ENCODE assay signal across 8 mouse cellular contexts in the genomic region with DNA sequence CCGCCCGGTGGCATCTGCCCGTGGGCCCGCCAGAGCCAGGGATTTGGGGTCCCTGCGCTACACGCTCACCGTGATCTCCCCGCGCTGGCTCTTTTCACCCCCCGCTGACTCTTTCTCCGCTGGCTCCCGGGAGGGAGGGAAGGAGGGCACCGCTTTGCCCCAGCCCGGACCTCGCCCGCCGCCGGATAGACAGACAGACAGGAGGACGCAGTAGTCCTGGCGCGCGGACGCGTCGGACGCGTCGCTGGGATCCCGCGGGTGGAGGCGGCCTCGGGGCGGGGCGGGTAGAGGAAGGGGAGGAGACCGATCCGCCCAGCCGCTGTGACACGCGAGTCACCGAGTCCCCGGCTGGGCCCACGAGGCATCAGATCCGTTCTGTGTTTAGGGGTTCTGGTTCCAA. TPM values are rescaled to one million over a fixed set of nuclear protein-coding genes. Genes with fewer than 3 reads are reported as not detected.
DNase-seq lines count a peak whose midpoint lies in the region; ATAC-seq and TF ChIP-seq lines count a peak whose summit lies in the region.

No protein-coding gene starts in this region.

- H3K79me2 ChIP-seq in liver, adult 2 months (ENCODE audit: control insufficient read depth, insufficient read depth, low read length): no peaks in the 10 kb centered on the region

- no peak overlapping the region for H3K9ac ChIP-seq in liver, adult 2 months (ENCODE audit: low read depth, low read length)
- peak overlapping the region; percentile 65 for H3K9ac ChIP-seq in intestine, embryonic 16.5 days (ENCODE audit: low read depth, low read length)
- no peak overlapping the region for H3K9ac ChIP-seq in liver, embryonic 11.5 days (ENCODE audit: low read depth, low read length)
- peak overlapping the region; percentile 95 for H3K9ac ChIP-seq in neural tube, embryonic 13.5 days

- WGBS in liver, adult 2 months: 4% methylated on average over 41 of the region's 43 CpGs
- WGBS in intestine, embryonic 16.5 days: 1% methylated on average over 41 of the region's 43 CpGs
- WGBS in liver, embryonic 11.5 days: 7% methylated on average over 39 of the region's 43 CpGs
- 2% methylated on average over 37 of the region's 43 CpGs for WGBS in neural tube, embryonic 13.5 days

- no peak for ATAC-seq in intestine, embryonic 16.5 days
- ATAC-seq in liver, embryonic 11.5 days (replicated peaks; ENCODE audit: low FRiP score): no peak
- 0 out of 2 replicates have a peak, but pooled peaks have one; percentile 37 for ATAC-seq in neural tube, embryonic 13.5 days (ENCODE audit: low read depth)

- no peaks in the 10 kb centered on the region for H3K4me1 ChIP-seq in liver, adult 2 months (ENCODE audit: control insufficient read depth, insufficient read depth, low read length)
- H3K4me1 ChIP-seq in intestine, embryonic 16.5 days (ENCODE audit: control insufficient read depth, insufficient read depth, low read length): peaks cover 13% of the 10 kb centered on the region
- peaks cover 9% of the 10 kb centered on the region; the same call in 1 of the 2 replicates for H3K4me1 ChIP-seq in liver, embryonic 11.5 days (replicated peaks; ENCODE audit: control insufficient read depth, insufficient read depth, low read length)
- peaks cover 63% of the 10 kb centered on the region for H3K4me1 ChIP-seq in neural tube, embryonic 13.5 days (replicated peaks)

- peaks cover 17% of the 10 kb centered on the region for H3K27me3 ChIP-seq in liver, adult 2 months (ENCODE audit: control insufficient read depth, insufficient read depth, low read length)
- peaks cover 51% of the 10 kb centered on the region for H3K27me3 ChIP-seq in intestine, embryonic 16.5 days (replicated peaks; ENCODE audit: control insufficient read depth, insufficient read depth, low read length)
- H3K27me3 ChIP-seq in liver, embryonic 11.5 days (replicated peaks; ENCODE audit: control insufficient read depth, insufficient read depth, low read length): peaks cover 77% of the 10 kb centered on the region
- peaks cover 75% of the 10 kb centered on the region for H3K27me3 ChIP-seq in neural tube, embryonic 13.5 days

- H3K9me3 ChIP-seq in intestine, embryonic 16.5 days (ENCODE audit: control insufficient read depth, low read length): no peaks in the 10 kb centered on the region
- H3K9me3 ChIP-seq in liver, embryonic 11.5 days (ENCODE audit: control insufficient read depth, low read length): no peaks in the 10 kb centered on the region
- no peaks in the 10 kb centered on the region for H3K9me3 ChIP-seq in neural tube, embryonic 13.5 days

- no peak for DNase-seq in liver, adult 2 months (ENCODE audit: extremely low read depth, low read depth, low spot score)
- DNase-seq in liver: no peak
- peak; percentile 89 for DNase-seq in cerebellum, postnatal 10 days
- peak; percentile 43 for DNase-seq in gastrocnemius, postnatal 25 days
- DNase-seq in liver, embryonic 11.5 days (ENCODE audit: low spot score): no peak
- peak; percentile 51 to 62 for DNase-seq in thymus, adult 18-20 months

- peak overlapping the region; percentile 38; the same call in 1 of the 2 replicates for H3K4me3 ChIP-seq in liver, adult 2 months (ENCODE audit: insufficient read depth, low read depth, low read length)
- H3K4me3 ChIP-seq in intestine, embryonic 16.5 days (ENCODE audit: low read length): peak overlapping the region; percentile 51
- H3K4me3 ChIP-seq in liver, embryonic 11.5 days (ENCODE audit: low read depth, low read length): peak overlapping the region; percentile 33
- peak overlapping the region; percentile 76 for H3K4me3 ChIP-seq in neural tube, embryonic 13.5 days

- TF ChIP-seq POLR2A in liver, adult 2 months (IDR thresholded peaks at IDR 0.05; ENCODE audit: extremely low read depth, insufficient read depth, low read length): no peak

- H3K4me2 ChIP-seq in intestine, embryonic 16.5 days (ENCODE audit: low read depth, low read length): peak overlapping the region; percentile 68
- H3K4me2 ChIP-seq in liver, embryonic 11.5 days: peak overlapping the region; percentile 58
- H3K4me2 ChIP-seq in neural tube, embryonic 13.5 days: peak overlapping the region; percentile 85

- H3K36me3 ChIP-seq in liver, adult 2 months (ENCODE audit: control insufficient read depth, insufficient read depth, low read length): no peaks in the 10 kb centered on the region
- H3K36me3 ChIP-seq in intestine, embryonic 16.5 days (ENCODE audit: control insufficient read depth, insufficient read depth, low read length): no peaks in the 10 kb centered on the region
- no peaks in the 10 kb centered on the region for H3K36me3 ChIP-seq in liver, embryonic 11.5 days (ENCODE audit: control insufficient read depth, insufficient read depth, low read length)
- no peaks in the 10 kb centered on the region for H3K36me3 ChIP-seq in neural tube, embryonic 13.5 days

- no peak overlapping the region for H3K27ac ChIP-seq in liver, adult 2 months (replicated peaks; ENCODE audit: insufficient read depth, low read depth, low read length)
- H3K27ac ChIP-seq in intestine, embryonic 16.5 days (ENCODE audit: low read length): no peak overlapping the region
- H3K27ac ChIP-seq in liver, embryonic 11.5 days (ENCODE audit: low read depth, low read length): no peak overlapping the region
- peak overlapping the region; percentile 92 for H3K27ac ChIP-seq in neural tube, embryonic 13.5 days (replicated peaks)

- TF ChIP-seq CTCF in liver, adult 2 months (IDR thresholded peaks at IDR 0.05; ENCODE audit: low read depth, low read length): no peak

RNA-seq across cellular contexts. Expression of a gene that starts 0.3 kb away (rescaled TPM):
- 0.65 and 1.4 TPM in 2 replicates for total RNA-seq in liver, adult 2 months (2014; rRNA removed)
- 0.75 and 1.3 TPM in 2 replicates for polyA plus RNA-seq in liver, adult 2 months (2012; rRNA removed)
- total RNA-seq in gastrocnemius, postnatal 25 days (2021): under 1 TPM; 0.61 to 0.91 TPM
- 2.2 and 3.0 TPM in 2 replicates for polyA plus RNA-seq in intestine, embryonic 16.5 days (2015; fragmentation: Nextera tagmentation; extraction: Ambion mirVana)
- 0.23 and 1.1 TPM in 2 replicates for polyA plus RNA-seq in liver, embryonic 11.5 days (2014; fragmentation: Nextera tagmentation; extraction: Ambion mirVana)
- 37.3 and 39.6 TPM in 2 replicates for polyA plus RNA-seq in neural tube, embryonic 13.5 days (2015; fragmentation: Nextera tagmentation; extraction: Ambion mirVana)

RNA-seq across cellular contexts. Expression of a gene that starts 38.2 kb away (rescaled TPM):
- 1.8 and 1.9 TPM in 2 replicates for total RNA-seq in liver, adult 2 months (2014; rRNA removed)
- polyA plus RNA-seq in liver, adult 2 months (2012; rRNA removed): 1.3 and 5.4 TPM in 2 replicates
- total RNA-seq in gastrocnemius, postnatal 25 days (2021): under 1 TPM; 0.21 to 0.28 TPM
- polyA plus RNA-seq in intestine, embryonic 16.5 days (2015; fragmentation: Nextera tagmentation; extraction: Ambion mirVana): 0.23 and 0.29 TPM in 2 replicates
- polyA plus RNA-seq in liver, embryonic 11.5 days (2014; fragmentation: Nextera tagmentation; extraction: Ambion mirVana): 0.23 and 0.29 TPM in 2 replicates
- 0.19 and 0.43 TPM in 2 replicates for polyA plus RNA-seq in neural tube, embryonic 13.5 days (2015; fragmentation: Nextera tagmentation; extraction: Ambion mirVana)

Comparison
In these comparisons a context has a peak if more than half of its experiments do, and no peak if none do; other contexts are left out.
1. DNase-seq: peak in cerebellum, postnatal 10 days (2 of 2), gastrocnemius, postnatal 25 days (single experiment) and thymus, adult 18-20 months (2 of 2); none in liver, adult 2 months (single experiment), liver (single experiment) and liver, embryonic 11.5 days (single experiment).
2. H3K9ac ChIP-seq: peak in intestine, embryonic 16.5 days (single experiment) and neural tube, embryonic 13.5 days (single experiment); none in liver, adult 2 months (single experiment) and liver, embryonic 11.5 days (single experiment).
3. Peak in every context shown above with its lines, with median percentiles within 50 percentile points of each other: H3K4me3 ChIP-seq and H3K4me2 ChIP-seq.